Mouse (Mus musculus): ENCODE measurements around the gene Vash2.

GRCm38 (mm10) chr1:191020217-191020924 is 41.3 kb upstream of the Vash2 start:
- TF ChIP-seq CTCF (IDR thresholded peaks at IDR 0.05; ENCODE audit: low read depth, low read length) (no peak), EP300 (IDR thresholded peaks at IDR 0.05; ENCODE audit: insufficient read depth, low read depth, low read length) (no peak), POLR2A (IDR thresholded peaks at IDR 0.05; ENCODE audit: insufficient read depth, low read length) (no peak)
